Mouse (Mus musculus): ENCODE results near the gene Kcnip4. TPM values are rescaled to one million over a fixed set of nuclear protein-coding genes. Genes with fewer than 3 reads are reported as not detected.

Kcnip4 gene
- total and polyA plus RNA-seq, 2 experiments from 2014 or later, result 14.3 to 18.6 TPM

DNA sequence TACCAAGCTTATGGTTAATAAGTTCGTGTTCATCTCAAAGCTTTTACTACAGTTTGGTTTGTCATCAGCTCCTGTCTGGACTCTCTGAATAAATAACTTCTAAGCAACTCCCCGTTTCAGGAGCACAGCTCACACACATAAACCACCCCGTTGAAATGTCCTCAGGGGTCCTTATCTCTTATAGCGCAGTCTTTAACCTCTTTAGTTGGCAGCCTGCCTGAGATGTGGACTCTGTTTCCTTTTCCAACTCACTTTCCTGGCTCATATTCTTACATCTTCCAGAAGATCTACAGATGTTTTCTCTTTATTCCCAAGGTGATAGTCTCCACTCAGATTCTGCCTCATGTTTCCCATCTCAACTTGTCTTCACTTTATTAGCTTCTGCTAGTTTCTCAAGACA is 1116.4 kb downstream of the Kcnip4 start:
- Histone ChIP-seq H3K36me3 (ENCODE audit: insufficient read depth) (no peaks in the 10 kb centered on the region), H3K27ac (ENCODE audit: low read depth, low read length) (no peak overlapping the region), H3K27me3 (ENCODE audit: insufficient read depth, low read length) (no peaks in the 10 kb centered on the region), H3K9me3 (ENCODE audit: low read length) (no peaks in the 10 kb centered on the region), H3K9ac (no peak overlapping the region), H3K4me3 (ENCODE audit: low read depth, low read length) (no peak overlapping the region), H3K4me1 (ENCODE audit: insufficient read depth) (no peaks in the 10 kb centered on the region), H3K4me2 (ENCODE audit: low read depth) (no peak overlapping the region)
- DNase-seq (no peak), ATAC-seq (no peak)
- TF ChIP-seq CTCF (IDR thresholded peaks at IDR 0.05; ENCODE audit: low read depth), result no peak
- WGBS, result 88% methylated on average over 4 of the region's 4 CpGs

DNA sequence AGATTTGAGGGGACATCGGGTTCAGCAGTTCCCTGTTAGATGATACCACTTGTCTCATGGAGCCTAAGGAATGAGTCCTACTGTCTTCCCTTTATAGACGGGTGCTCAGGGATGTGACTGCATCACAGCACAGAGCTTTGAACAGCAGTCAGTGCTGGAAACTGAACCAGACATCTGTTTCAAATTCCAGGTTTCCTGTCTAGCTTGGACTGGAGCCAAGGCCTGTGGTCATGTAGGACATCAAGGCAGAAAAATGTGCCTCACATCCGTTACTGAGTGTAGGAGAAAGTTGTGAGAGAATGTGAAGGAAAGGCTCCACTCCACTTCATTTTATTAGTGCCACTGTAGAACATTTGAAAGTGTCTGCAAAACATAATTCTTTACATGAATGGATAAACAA is 1122.2 kb downstream of the Kcnip4 start:
- H3K4me2 ChIP-seq (ENCODE audit: low read depth), result no peak overlapping the region
- no peak overlapping the region for H3K27ac ChIP-seq (ENCODE audit: low read depth, low read length)
- no peak overlapping the region for H3K4me3 ChIP-seq (ENCODE audit: low read depth, low read length)
- ATAC-seq, result no peak
- no peak for TF ChIP-seq CTCF (IDR thresholded peaks at IDR 0.05; ENCODE audit: low read depth)
- H3K36me3 ChIP-seq (ENCODE audit: insufficient read depth), result peaks cover 1% of the 10 kb centered on the region; the same call in 1 of the 2 replicates
- DNase-seq, result no peak
- H3K4me1 ChIP-seq (ENCODE audit: insufficient read depth), result no peaks in the 10 kb centered on the region
- no peaks in the 10 kb centered on the region for H3K27me3 ChIP-seq (ENCODE audit: insufficient read depth, low read length)
- H3K9me3 ChIP-seq (ENCODE audit: low read length), result no peaks in the 10 kb centered on the region
- H3K9ac ChIP-seq, result no peak overlapping the region
- 80% methylated on average over 3 of the region's 3 CpGs for WGBS

DNA sequence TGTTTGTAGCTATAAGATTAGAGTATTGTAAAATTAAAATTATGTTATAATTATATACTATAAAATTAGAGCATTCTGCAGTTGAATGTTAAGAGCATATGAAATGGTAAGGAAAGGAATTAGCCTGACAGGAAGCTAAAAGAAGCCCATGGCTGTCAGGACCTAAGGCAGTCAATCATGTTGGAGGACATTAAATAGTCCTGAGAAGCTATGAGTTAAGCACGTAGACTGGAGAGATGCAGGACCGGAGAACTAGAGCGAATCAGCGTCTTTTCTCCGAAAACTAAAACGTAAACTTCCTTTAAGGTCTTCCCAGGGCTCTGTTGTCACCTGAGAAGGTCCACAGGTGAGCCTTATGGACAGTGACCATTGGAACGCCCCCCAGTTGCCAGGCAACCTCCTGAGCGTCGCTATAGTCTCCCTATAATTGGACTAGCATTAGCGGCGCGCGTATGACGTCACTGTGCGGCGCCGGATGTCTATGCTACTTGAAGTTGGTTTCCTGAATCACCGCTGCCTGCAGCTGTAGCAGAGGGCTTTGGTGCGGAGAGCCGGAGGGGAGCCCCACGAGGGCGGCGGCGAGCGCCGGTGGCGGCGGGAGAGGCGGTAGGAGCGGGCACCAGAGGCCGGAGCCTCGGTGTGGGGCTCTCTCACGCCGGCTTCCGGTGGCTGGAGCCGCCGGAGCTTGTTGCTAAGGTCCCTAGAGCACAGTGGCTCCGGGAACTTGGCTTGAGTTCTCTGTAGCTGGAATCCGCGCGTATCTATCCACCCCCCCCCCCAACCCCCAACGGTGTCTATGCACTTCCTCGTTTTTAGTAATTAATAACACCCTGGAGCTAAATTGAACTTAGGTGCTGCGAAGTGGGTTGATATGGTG is 1152.6 kb downstream of the Kcnip4 start:
- Histone ChIP-seq H3K36me3 (ENCODE audit: insufficient read depth) (0 out of 2 replicates have a peak, but pooled peaks cover 4% of the 10 kb centered on the region), H3K27ac (ENCODE audit: low read depth, low read length) (peak overlapping the region; percentile 74), H3K9ac (peak overlapping the region; percentile 63), H3K9me3 (ENCODE audit: low read length) (no peaks in the 10 kb centered on the region), H3K4me3 (ENCODE audit: low read depth, low read length) (peak overlapping the region; percentile 92), H3K27me3 (ENCODE audit: insufficient read depth, low read length) (no peaks in the 10 kb centered on the region), H3K4me1 (ENCODE audit: insufficient read depth) (peaks cover 8% of the 10 kb centered on the region), H3K4me2 (ENCODE audit: low read depth) (peak overlapping the region; percentile 54)
- WGBS, result under 1% methylated on average over 44 of the region's 44 CpGs
- ATAC-seq (peak; percentile 100), DNase-seq (peak; percentile 96)
- TF ChIP-seq CTCF (IDR thresholded peaks at IDR 0.05; ENCODE audit: low read depth), result no peak

DNA sequence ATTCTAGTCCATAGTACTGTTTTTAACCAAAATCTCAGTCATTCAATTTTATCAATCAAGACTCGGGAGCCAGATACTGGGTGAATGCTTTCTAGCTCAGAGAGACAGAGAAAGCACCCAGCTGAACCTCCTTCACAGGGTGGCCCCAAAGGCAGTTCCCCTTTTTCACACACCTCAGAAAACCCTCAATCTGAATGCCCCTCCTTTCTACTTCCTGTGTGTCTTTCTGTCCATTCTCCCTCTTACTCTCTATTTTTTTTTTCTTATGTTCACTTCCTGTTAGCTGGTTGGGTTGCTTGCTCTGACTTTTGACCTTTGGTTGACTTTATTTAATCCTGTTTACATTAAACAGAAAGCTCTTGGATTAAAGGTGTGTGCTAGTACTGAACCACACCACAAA is 1175.4 kb downstream of the Kcnip4 start:
- Histone ChIP-seq H3K4me1 (ENCODE audit: insufficient read depth) (no peaks in the 10 kb centered on the region), H3K36me3 (ENCODE audit: insufficient read depth) (no peaks in the 10 kb centered on the region), H3K9ac (no peak overlapping the region), H3K4me2 (ENCODE audit: low read depth) (no peak overlapping the region), H3K27ac (ENCODE audit: low read depth, low read length) (no peak overlapping the region), H3K4me3 (ENCODE audit: low read depth, low read length) (no peak overlapping the region), H3K9me3 (ENCODE audit: low read length) (no peaks in the 10 kb centered on the region), H3K27me3 (ENCODE audit: insufficient read depth, low read length) (no peaks in the 10 kb centered on the region)
- DNase-seq (no peak), ATAC-seq (no peak)
- WGBS, result 93% methylated on average over 1 of the region's 1 CpGs
- TF ChIP-seq CTCF (IDR thresholded peaks at IDR 0.05; ENCODE audit: low read depth), result no peak

DNA sequence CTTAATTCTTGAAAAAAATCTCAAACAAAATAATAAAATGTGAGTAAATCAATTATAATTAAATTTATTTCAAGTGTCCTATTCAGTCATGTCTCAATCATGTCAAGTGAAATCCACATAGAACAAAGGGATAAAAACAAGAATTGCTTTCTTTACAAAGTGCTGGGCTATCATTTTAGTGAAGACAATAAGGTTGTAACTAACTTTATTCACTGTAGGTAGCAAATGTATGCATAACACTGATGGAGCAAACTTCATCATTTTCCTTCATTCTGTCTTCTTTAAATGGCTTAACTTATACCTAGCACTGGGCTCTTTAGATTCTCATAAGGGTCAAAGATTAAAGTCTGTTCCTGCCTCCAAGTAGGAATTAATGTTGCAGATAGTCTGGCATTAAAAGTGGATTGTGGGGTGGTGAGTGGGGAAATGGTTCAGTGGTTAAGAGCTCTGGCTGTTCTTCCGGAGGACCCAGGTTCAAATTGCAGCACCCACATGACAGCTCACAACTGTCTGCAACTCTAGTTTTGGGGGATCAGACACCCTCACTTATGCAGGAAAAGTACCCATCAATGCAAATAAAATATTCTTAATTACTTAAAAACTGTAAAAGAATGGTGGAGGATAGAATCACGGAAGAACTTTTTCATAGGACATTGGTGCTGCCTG is 1178.6 kb downstream of the Kcnip4 start:
- Histone ChIP-seq H3K9ac (no peak overlapping the region), H3K4me2 (ENCODE audit: low read depth) (no peak overlapping the region), H3K27ac (ENCODE audit: low read depth, low read length) (no peak overlapping the region), H3K4me1 (ENCODE audit: insufficient read depth) (no peaks in the 10 kb centered on the region), H3K27me3 (ENCODE audit: insufficient read depth, low read length) (no peaks in the 10 kb centered on the region), H3K36me3 (ENCODE audit: insufficient read depth) (no peaks in the 10 kb centered on the region), H3K4me3 (ENCODE audit: low read depth, low read length) (no peak overlapping the region), H3K9me3 (ENCODE audit: low read length) (no peaks in the 10 kb centered on the region)
- WGBS, result 92% methylated on average over 2 of the region's 2 CpGs
- no peak for TF ChIP-seq CTCF (IDR thresholded peaks at IDR 0.05; ENCODE audit: low read depth)
- DNase-seq (no peak), ATAC-seq (no peak)

DNA sequence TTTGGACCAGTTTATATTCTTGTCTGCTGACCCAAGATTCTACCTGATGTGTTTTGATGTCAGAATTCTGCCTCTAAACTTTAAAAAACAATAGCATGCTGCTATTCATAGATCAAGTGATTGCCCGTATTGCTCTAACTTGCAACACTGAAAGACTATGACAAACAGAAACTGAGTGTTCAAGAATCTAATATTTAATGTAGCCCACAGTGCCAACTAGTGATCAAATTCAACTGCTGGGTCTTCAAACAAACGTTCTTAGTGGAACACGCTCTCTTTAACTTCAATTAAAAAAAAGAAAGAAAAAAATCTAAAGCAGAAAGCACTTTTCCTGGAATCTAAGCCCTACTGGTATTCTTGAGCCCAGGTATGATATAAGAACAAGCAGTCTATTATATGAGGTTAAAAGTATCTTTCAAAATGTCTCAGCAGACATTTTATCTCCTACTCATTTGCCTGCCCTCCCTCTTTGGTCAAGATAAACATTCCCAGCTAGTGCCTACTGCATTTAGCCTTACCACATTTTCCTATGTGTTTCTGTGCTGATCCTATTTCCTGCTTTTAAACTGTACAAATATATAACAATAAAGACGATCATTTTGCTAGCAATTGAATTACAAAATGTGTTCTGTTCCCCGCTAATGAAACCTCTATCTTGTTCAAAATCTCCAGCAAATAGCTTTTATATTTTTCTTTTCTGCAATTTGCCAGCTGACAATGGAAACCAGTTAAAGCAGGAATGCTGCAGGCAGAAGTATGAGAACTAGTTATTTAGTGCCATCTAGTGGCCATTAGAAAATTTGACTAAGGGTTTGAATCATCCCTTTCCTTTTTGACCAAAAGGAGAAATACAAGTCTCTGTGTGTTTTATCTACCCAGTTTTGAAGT is 1179.4 kb downstream of the Kcnip4 start:
- ATAC-seq (peak; percentile 95), DNase-seq (peak; percentile 64)
- Histone ChIP-seq H3K4me2 (ENCODE audit: low read depth) (no peak overlapping the region), H3K9me3 (ENCODE audit: low read length) (no peaks in the 10 kb centered on the region), H3K4me1 (ENCODE audit: insufficient read depth) (no peaks in the 10 kb centered on the region), H3K4me3 (ENCODE audit: low read depth, low read length) (no peak overlapping the region), H3K9ac (0 out of 2 replicates have a peak overlapping the region, but pooled peaks have one; percentile 29), H3K27me3 (ENCODE audit: insufficient read depth, low read length) (no peaks in the 10 kb centered on the region), H3K27ac (ENCODE audit: low read depth, low read length) (peak overlapping the region; percentile 9; the same call in 1 of the 2 replicates), H3K36me3 (ENCODE audit: insufficient read depth) (no peaks in the 10 kb centered on the region)
- WGBS, result 44% methylated on average over 5 of the region's 5 CpGs
- TF ChIP-seq CTCF (IDR thresholded peaks at IDR 0.05; ENCODE audit: low read depth), result peak; percentile 70
